Comparison of ENCODE assay signal across 13 mouse cellular contexts in genomic region chr13:119432041-119432440, GRCm38 (mm10). TPM values are rescaled to one million over a fixed set of nuclear protein-coding genes. Genes with fewer than 3 reads are reported as not detected.
DNase-seq lines count a peak whose midpoint lies in the region; ATAC-seq lines count a peak whose summit lies in the region.
"Had no signal": no experiment of that assay in that cellular context is flagged by ENCODE, and none has a peak within 500 bp of the region (broad histone marks: within the 10 kb centered on the region; RNA-seq: fewer than 3 reads in every experiment).

No protein-coding gene starts in this region.

- 0 out of 2 replicates have a peak overlapping the region, but pooled peaks have one; percentile 79 for H3K4me2 ChIP-seq in hindbrain, embryonic 14.5 days (replicated peaks)
- 0 out of 2 replicates have a peak overlapping the region, but pooled peaks have one; percentile 13 for H3K4me2 ChIP-seq in lung, embryonic 16.5 days (ENCODE audit: low read depth, low read length)
- H3K4me2 ChIP-seq in limb, embryonic 13.5 days (replicated peaks): peak overlapping the region; percentile 68
- H3K4me2 ChIP-seq: midbrain, embryonic 11.5 days had no signal

- DNase-seq in hindbrain, embryonic 14.5 days (ENCODE audit: low spot score): no peak
- no peak for DNase-seq in hindbrain, embryonic 10.5 days (ENCODE audit: low spot score)
- no peak for DNase-seq in lung, postnatal 4 days
- peak; percentile 28 for DNase-seq in adipocyte (ENCODE audit: low spot score)
- no peak for DNase-seq in left cerebral cortex, postnatal 25 days (ENCODE audit: low spot score in 2 of 2)
- DNase-seq in testis, postnatal 14 days (ENCODE audit: low spot score): no peak
- DNase-seq: cerebellum, adult 18-20 months; thymus, postnatal 14 days had no signal

- no peaks in the 10 kb centered on the region for H3K27me3 ChIP-seq in hindbrain, embryonic 14.5 days (ENCODE audit: control insufficient read depth, insufficient read depth, low read length)
- no peaks in the 10 kb centered on the region for H3K27me3 ChIP-seq in hindbrain, embryonic 10.5 days (ENCODE audit: insufficient read depth, poor library complexity, severe bottlenecking)
- no peaks in the 10 kb centered on the region for H3K27me3 ChIP-seq in lung, embryonic 16.5 days (ENCODE audit: control insufficient read depth, insufficient read depth, low read depth, low read length)
- no peaks in the 10 kb centered on the region for H3K27me3 ChIP-seq in limb, embryonic 13.5 days
- H3K27me3 ChIP-seq: heart, embryonic 12.5 days had no signal

- H3K9me3 ChIP-seq in hindbrain, embryonic 14.5 days (ENCODE audit: control insufficient read depth, low read length): no peaks in the 10 kb centered on the region
- H3K9me3 ChIP-seq in hindbrain, embryonic 10.5 days: no peaks in the 10 kb centered on the region
- no peaks in the 10 kb centered on the region for H3K9me3 ChIP-seq in lung, embryonic 16.5 days (ENCODE audit: control insufficient read depth, low read length)
- H3K9me3 ChIP-seq in limb, embryonic 13.5 days: no peaks in the 10 kb centered on the region
- H3K9me3 ChIP-seq: heart, embryonic 12.5 days had no signal

- peaks cover 29% of the 10 kb centered on the region for H3K4me1 ChIP-seq in hindbrain, embryonic 14.5 days (replicated peaks; ENCODE audit: control insufficient read depth, insufficient read depth, low read length)
- peaks cover 21% of the 10 kb centered on the region for H3K4me1 ChIP-seq in hindbrain, embryonic 10.5 days (replicated peaks)
- peaks cover 19% of the 10 kb centered on the region for H3K4me1 ChIP-seq in lung, embryonic 16.5 days (replicated peaks; ENCODE audit: control insufficient read depth, insufficient read depth, low read length)
- H3K4me1 ChIP-seq in limb, embryonic 13.5 days: peaks cover 36% of the 10 kb centered on the region

- 81% methylated on average over 1 of the region's 1 CpGs for WGBS in hindbrain, embryonic 14.5 days
- WGBS in hindbrain, embryonic 10.5 days: 92% methylated on average over 1 of the region's 1 CpGs
- WGBS in lung, embryonic 16.5 days: 14% methylated on average over 1 of the region's 1 CpGs
- WGBS in limb, embryonic 13.5 days: 83% methylated on average over 1 of the region's 1 CpGs

- no peak for ATAC-seq in hindbrain, embryonic 14.5 days (ENCODE audit: low FRiP score)
- no peak for ATAC-seq in lung, embryonic 16.5 days (ENCODE audit: low read depth)
- ATAC-seq in limb, embryonic 13.5 days (ENCODE audit: low FRiP score, low read depth): no peak

- no peak overlapping the region for H3K27ac ChIP-seq in hindbrain, embryonic 14.5 days
- H3K27ac ChIP-seq in hindbrain, embryonic 10.5 days: no peak overlapping the region
- H3K27ac ChIP-seq in lung, embryonic 16.5 days (ENCODE audit: low read length): 0 out of 2 replicates have a peak overlapping the region, but pooled peaks have one; percentile 5
- no peak overlapping the region for H3K27ac ChIP-seq in limb, embryonic 13.5 days
- H3K27ac ChIP-seq: liver, embryonic 14.5 days had no signal

- intact Hi-C loops in left cerebral cortex, postnatal 25 days (cut with DNase I): no loop called here

- no peak overlapping the region for H3K9ac ChIP-seq in hindbrain, embryonic 14.5 days
- H3K9ac ChIP-seq in lung, embryonic 16.5 days (ENCODE audit: low read length): no peak overlapping the region
- H3K9ac ChIP-seq in limb, embryonic 13.5 days: no peak overlapping the region
- H3K9ac ChIP-seq: heart, embryonic 12.5 days; liver, embryonic 14.5 days had no signal

- no peak overlapping the region for H3K4me3 ChIP-seq in hindbrain, embryonic 14.5 days (replicated peaks; ENCODE audit: low read length)
- H3K4me3 ChIP-seq in hindbrain, embryonic 10.5 days: no peak overlapping the region
- no peak overlapping the region for H3K4me3 ChIP-seq in lung, embryonic 16.5 days (ENCODE audit: low read length)
- no peak overlapping the region for H3K4me3 ChIP-seq in limb, embryonic 13.5 days
- H3K4me3 ChIP-seq: heart, embryonic 12.5 days had no signal

- H3K36me3 ChIP-seq in hindbrain, embryonic 14.5 days (replicated peaks; ENCODE audit: control insufficient read depth, insufficient read depth): peaks cover 36% of the 10 kb centered on the region
- H3K36me3 ChIP-seq in hindbrain, embryonic 10.5 days: peaks cover 47% of the 10 kb centered on the region
- H3K36me3 ChIP-seq in lung, embryonic 16.5 days (ENCODE audit: control insufficient read depth, insufficient read depth, low read length): peaks cover 3% of the 10 kb centered on the region; the same call in 1 of the 2 replicates
- peaks cover 21% of the 10 kb centered on the region for H3K36me3 ChIP-seq in limb, embryonic 13.5 days

RNA-seq across cellular contexts. Expression of gene Paip1, which starts 3.6 kb away (rescaled TPM):
- 153 and 162 TPM in 2 replicates for polyA plus RNA-seq in hindbrain, embryonic 14.5 days (2014; fragmentation: Nextera tagmentation; extraction: Ambion mirVana)
- 103 and 122 TPM in 2 replicates for polyA plus RNA-seq in hindbrain, embryonic 10.5 days (2016; fragmentation: Nextera tagmentation; extraction: Ambion mirVana)
- polyA plus RNA-seq in lung, embryonic 16.5 days (2015; fragmentation: Nextera tagmentation; extraction: Ambion mirVana): 64.0 and 82.9 TPM in 2 replicates
- polyA plus RNA-seq in limb, embryonic 13.5 days (2015; fragmentation: Nextera tagmentation; extraction: Ambion mirVana): 94.3 and 100 TPM in 2 replicates
- 10 to 100 TPM; 98.2 to 98.9 TPM for total RNA-seq in left cerebral cortex, postnatal 25 days (2021)

RNA-seq across cellular contexts. Expression of gene 4833420G17Rik, which starts 30.5 kb away (rescaled TPM):
- 84.2 and 92.3 TPM in 2 replicates for polyA plus RNA-seq in hindbrain, embryonic 14.5 days (2014; fragmentation: Nextera tagmentation; extraction: Ambion mirVana)
- 74.8 and 75.8 TPM in 2 replicates for polyA plus RNA-seq in hindbrain, embryonic 10.5 days (2016; fragmentation: Nextera tagmentation; extraction: Ambion mirVana)
- 56.9 and 62.2 TPM in 2 replicates for polyA plus RNA-seq in lung, embryonic 16.5 days (2015; fragmentation: Nextera tagmentation; extraction: Ambion mirVana)
- 85.4 and 87.4 TPM in 2 replicates for polyA plus RNA-seq in limb, embryonic 13.5 days (2015; fragmentation: Nextera tagmentation; extraction: Ambion mirVana)
- 10 to 100 TPM; 20.8 to 24.2 TPM for total RNA-seq in left cerebral cortex, postnatal 25 days (2021)

RNA-seq across cellular contexts. Expression of gene Tmem267, which starts 55.8 kb away (rescaled TPM):
- 2.1 and 7.0 TPM in 2 replicates for polyA plus RNA-seq in hindbrain, embryonic 14.5 days (2014; fragmentation: Nextera tagmentation; extraction: Ambion mirVana)
- polyA plus RNA-seq in hindbrain, embryonic 10.5 days (2016; fragmentation: Nextera tagmentation; extraction: Ambion mirVana): 2.1 and 2.4 TPM in 2 replicates
- polyA plus RNA-seq in lung, embryonic 16.5 days (2015; fragmentation: Nextera tagmentation; extraction: Ambion mirVana): 0.79 and 1.6 TPM in 2 replicates
- polyA plus RNA-seq in limb, embryonic 13.5 days (2015; fragmentation: Nextera tagmentation; extraction: Ambion mirVana): 1.1 and 2.1 TPM in 2 replicates
- total RNA-seq in left cerebral cortex, postnatal 25 days (2021): 10 to 100 TPM; 24.9 to 28.0 TPM

RNA-seq across cellular contexts. Expression of gene 3110070M22Rik, which starts 56.1 kb away (rescaled TPM):
- polyA plus RNA-seq in hindbrain, embryonic 14.5 days (2014; fragmentation: Nextera tagmentation; extraction: Ambion mirVana): 2.9 TPM in 1 of 2 replicates, not detected in the other
- polyA plus RNA-seq in hindbrain, embryonic 10.5 days (2016; fragmentation: Nextera tagmentation; extraction: Ambion mirVana): 1.9 and 2.0 TPM in 2 replicates
- 0.75 and 1.6 TPM in 2 replicates for polyA plus RNA-seq in lung, embryonic 16.5 days (2015; fragmentation: Nextera tagmentation; extraction: Ambion mirVana)
- 1.7 and 1.8 TPM in 2 replicates for polyA plus RNA-seq in limb, embryonic 13.5 days (2015; fragmentation: Nextera tagmentation; extraction: Ambion mirVana)
- 1 to 10 TPM; 2.6 to 3.7 TPM for total RNA-seq in left cerebral cortex, postnatal 25 days (2021)

Comparison
In these comparisons a context has a peak if more than half of its experiments do, and no peak if none do; other contexts are left out.
1. H3K4me2 ChIP-seq: peak in every context shown above with its lines; median percentile 79 in hindbrain, embryonic 14.5 days; 68 in limb, embryonic 13.5 days; 13 in lung, embryonic 16.5 days.